In the genomic region with DNA sequence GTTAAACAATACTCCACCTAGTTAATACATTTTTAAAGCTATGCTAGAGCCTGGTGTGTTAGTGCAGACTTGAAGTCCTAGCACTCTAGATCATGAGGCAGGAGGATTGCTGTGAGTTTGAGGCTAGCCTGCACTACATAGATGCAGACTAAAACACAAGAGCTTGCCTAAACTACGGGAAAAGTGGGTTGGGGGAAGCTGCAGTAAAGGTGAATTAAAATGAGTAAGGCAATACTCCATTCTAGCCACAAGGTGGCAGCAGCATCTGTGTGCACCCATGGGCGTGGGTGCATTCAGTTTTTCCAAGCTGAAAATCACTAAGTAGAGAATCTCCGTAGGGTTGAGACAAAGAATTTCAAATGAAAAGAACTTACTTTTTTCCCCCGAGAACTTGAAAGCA, we compare ENCODE assay signal across 8 mouse cellular contexts. TPM values are rescaled to one million over a fixed set of nuclear protein-coding genes. Genes with fewer than 3 reads are reported as not detected.
DNase-seq lines count a peak whose midpoint lies in the region; ATAC-seq lines count a peak whose summit lies in the region.

No protein-coding gene starts in this region.

- H3K9ac ChIP-seq in midbrain, embryonic 12.5 days (replicated peaks), result no peak overlapping the region

- H3K36me3 ChIP-seq in midbrain, embryonic 12.5 days, result peaks cover 20% of the 10 kb centered on the region; the same call in 1 of the 2 replicates

- no peak overlapping the region for H3K27ac ChIP-seq in midbrain, embryonic 12.5 days (replicated peaks)

- intact Hi-C loops in heart, postnatal 25 days (cut with DNase I), result loop anchor here (2.0 to 5.0 kb wide), 3 partner anchors 360 to 687 kb away; no protein-coding TSS in a partner anchor
- intact Hi-C loops in left cerebral cortex, postnatal 10 days (cut with DNase I), result loop anchor here (2.0 kb wide), 1 partner anchor 494 kb away; no protein-coding TSS in a partner anchor

- H3K27me3 ChIP-seq in midbrain, embryonic 12.5 days, result no peaks in the 10 kb centered on the region

- H3K4me2 ChIP-seq in midbrain, embryonic 12.5 days (replicated peaks), result no peak overlapping the region

- H3K4me3 ChIP-seq in midbrain, embryonic 12.5 days, result no peak overlapping the region

- DNase-seq in heart, adult 11 months, result peak; percentile 28
- DNase-seq in heart, postnatal 25 days (ENCODE audit: low spot score), result no peak
- DNase-seq in 416B (ENCODE audit: low read depth), result peak; percentile 26
- no peak for DNase-seq in left cerebral cortex, postnatal 10 days (ENCODE audit: extremely low spot score in 1 of 2, low spot score in 2 of 2)
- DNase-seq in gastrocnemius, adult 18-20 months (ENCODE audit: low spot score), result no peak

- no peaks in the 10 kb centered on the region for H3K9me3 ChIP-seq in midbrain, embryonic 12.5 days

- H3K4me1 ChIP-seq in midbrain, embryonic 12.5 days, result no peaks in the 10 kb centered on the region

- 40% methylated on average over 4 of the region's 4 CpGs for WGBS in midbrain, embryonic 12.5 days

- peak; percentile 73 for ATAC-seq in activated CD4-positive, CD25-positive, alpha-beta regulatory T cell, adult 4 months
- peak; percentile 71 for ATAC-seq in granulocyte monocyte progenitor cell, adult 5-6 weeks (replicated peaks; ENCODE audit: poor library complexity, severe bottlenecking)
- peak; percentile 52 for ATAC-seq in midbrain, embryonic 12.5 days (ENCODE audit: low FRiP score, low read depth)

RNA-seq across cellular contexts. Expression of gene Map9, which starts 7.1 kb away (rescaled TPM):
- 1 to 10 TPM; 2.0 to 2.6 TPM for total RNA-seq in heart, postnatal 25 days (2021)
- 1 to 10 TPM in 1 of 2 experiments, under 1 TPM in 1; 0.75 to 1.1 TPM for polyA plus RNA-seq in activated CD4-positive, CD25-positive, alpha-beta regulatory T cell, adult 4 months (2017; shearing (Covaris generic))
- 0.49 and 0.52 TPM in 2 replicates for total RNA-seq in granulocyte monocyte progenitor cell, adult 5-6 weeks (2014; fragmentation: Nextera tagmentation)
- total RNA-seq in granulocyte monocyte progenitor cell, adult 5-6 weeks (2017), result 1.9 and 13.8 TPM in 2 replicates
- 17.4 and 20.3 TPM in 2 replicates for polyA plus RNA-seq in midbrain, embryonic 12.5 days (2016; fragmentation: Nextera tagmentation; extraction: Ambion mirVana)
- total RNA-seq in left cerebral cortex, postnatal 10 days (2021), result 100 to 1,000 TPM; 133 to 144 TPM
- 1 to 10 TPM; 2.0 to 2.2 TPM for total RNA-seq in gastrocnemius, adult 18-20 months (2021)

Comparison
In these comparisons a context has a peak if more than half of its experiments do, and no peak if none do; other contexts are left out.
1. DNase-seq: peak in heart, adult 11 months (single experiment) and 416B (single experiment); none in heart, postnatal 25 days (single experiment), left cerebral cortex, postnatal 10 days (0 of 2) and gastrocnemius, adult 18-20 months (single experiment).
2. RNA of gene Map9, which starts 7.1 kb away (total RNA-seq): 133 to 144 TPM in left cerebral cortex, postnatal 10 days; 2.0 to 2.6 TPM in heart, postnatal 25 days, 2.0 to 2.2 TPM in gastrocnemius, adult 18-20 months and 0.49 to 13.8 TPM in granulocyte monocyte progenitor cell, adult 5-6 weeks; every median in the first group is over 4 times any median in the second.
3. Peak in every context shown above with its lines, with median percentiles within 50 percentile points of each other: ATAC-seq.